Mouse (Mus musculus): ENCODE measurements around the gene Krt25. TPM values are rescaled to one million over a fixed set of nuclear protein-coding genes. Genes with fewer than 3 reads are reported as not detected.

Krt25 gene
- polyA plus RNA-seq, 1 experiment from 2014 or later: not detected

- H3K27me3 ChIP-seq (ENCODE audit: poor library complexity, severe bottlenecking): no peaks in the 10 kb centered on the region
- 78% methylated on average over 8 of the region's 8 CpGs for WGBS
- DNase-seq (ENCODE audit: extremely low spot score, low spot score): no peak
- H3K4me1 ChIP-seq: no peaks in the 10 kb centered on the region
- H3K36me3 ChIP-seq (replicated peaks): no peaks in the 10 kb centered on the region
- H3K4me3 ChIP-seq: no peak overlapping the region
- no peaks in the 10 kb centered on the region for H3K9me3 ChIP-seq
- no peak overlapping the region for H3K27ac ChIP-seq
Measured at GRCm38 (mm10) chr11:99316543-99316942, 6.2 kb downstream of the Krt25 start.

GRCm38 (mm10) chr11:99314594-99314993 lies 8.2 kb downstream of the Krt25 start:
- no peaks in the 10 kb centered on the region for H3K36me3 ChIP-seq (replicated peaks)
- no peaks in the 10 kb centered on the region for H3K9me3 ChIP-seq
- no peaks in the 10 kb centered on the region for H3K27me3 ChIP-seq (ENCODE audit: poor library complexity, severe bottlenecking)
- 89% methylated on average over 2 of the region's 2 CpGs for WGBS
- no peaks in the 10 kb centered on the region for H3K4me1 ChIP-seq
- no peak overlapping the region for H3K4me3 ChIP-seq
- no peak overlapping the region for H3K27ac ChIP-seq
- no peak for DNase-seq (ENCODE audit: extremely low spot score, low spot score)

- no peaks in the 10 kb centered on the region for H3K36me3 ChIP-seq (replicated peaks)
- 84% methylated on average over 1 of the region's 1 CpGs for WGBS
- DNase-seq (ENCODE audit: extremely low spot score, low spot score): no peak
- no peaks in the 10 kb centered on the region for H3K9me3 ChIP-seq
- no peaks in the 10 kb centered on the region for H3K27me3 ChIP-seq (ENCODE audit: poor library complexity, severe bottlenecking)
- H3K27ac ChIP-seq: no peak overlapping the region
- no peaks in the 10 kb centered on the region for H3K4me1 ChIP-seq
- H3K4me3 ChIP-seq: no peak overlapping the region
Measured at GRCm38 (mm10) chr11:99310882-99311281, 11.9 kb downstream of the Krt25 start.

- H3K36me3 ChIP-seq (replicated peaks): no peaks in the 10 kb centered on the region
- no peaks in the 10 kb centered on the region for H3K4me1 ChIP-seq
- H3K27me3 ChIP-seq (ENCODE audit: poor library complexity, severe bottlenecking): no peaks in the 10 kb centered on the region
- 50% methylated on average over 2 of the region's 2 CpGs for WGBS
- H3K9me3 ChIP-seq: 0 out of 2 replicates have a peak, but pooled peaks cover 2% of the 10 kb centered on the region
- no peak overlapping the region for H3K4me3 ChIP-seq
- H3K27ac ChIP-seq: no peak overlapping the region
- peak; percentile 53 for DNase-seq (ENCODE audit: extremely low spot score, low spot score)
Measured at GRCm38 (mm10) chr11:99307579-99307978, 15.2 kb downstream of the Krt25 start.

- no peaks in the 10 kb centered on the region for H3K27me3 ChIP-seq (ENCODE audit: poor library complexity, severe bottlenecking)
- 72% methylated on average over 5 of the region's 5 CpGs for WGBS
Measured at GRCm38 (mm10) chr11:99295039-99295438, 27.7 kb downstream of the Krt25 start.

GRCm38 (mm10) chr11:99292846-99293245 lies 29.9 kb downstream of the Krt25 start:
- Histone ChIP-seq H3K9me3 (no peaks in the 10 kb centered on the region), H3K27me3 (ENCODE audit: poor library complexity, severe bottlenecking) (no peaks in the 10 kb centered on the region), H3K27ac (no peak overlapping the region), H3K36me3 (replicated peaks) (no peaks in the 10 kb centered on the region), H3K4me1 (no peaks in the 10 kb centered on the region), H3K4me3 (no peak overlapping the region)
- WGBS: 65% methylated on average over 5 of the region's 5 CpGs
- DNase-seq (ENCODE audit: extremely low spot score, low spot score): peak; percentile 23

More at GRCm38 (mm10) chr11:99295039-99295438, 27.7 kb downstream of the Krt25 start:
- no peaks in the 10 kb centered on the region for H3K36me3 ChIP-seq (replicated peaks)
- H3K9me3 ChIP-seq: no peaks in the 10 kb centered on the region
- no peak overlapping the region for H3K27ac ChIP-seq
- H3K4me3 ChIP-seq: no peak overlapping the region
- no peak for DNase-seq (ENCODE audit: extremely low spot score, low spot score)
- H3K4me1 ChIP-seq: no peaks in the 10 kb centered on the region

GRCm38 (mm10) chr11:99284833-99285312 lies 37.9 kb downstream of the Krt25 start, which contains the start of gene Krt24:
Krt24 (minus strand) TSS chr11:99285262.
- H3K27ac ChIP-seq: no peak within 1 kb of the TSS
- H3K27me3 ChIP-seq (ENCODE audit: poor library complexity, severe bottlenecking): no peaks in the 10 kb centered on the region
- no peaks in the 10 kb centered on the region for H3K9me3 ChIP-seq
- H3K4me3 ChIP-seq: no peak within 1 kb of the TSS
- H3K36me3 ChIP-seq (replicated peaks): no peaks in the 10 kb centered on the region
- WGBS: 55% methylated on average over 11 of the region's 11 CpGs
- peaks cover 4% of the 10 kb centered on the region; the same call in 1 of the 2 replicates for H3K4me1 ChIP-seq
- no peak for DNase-seq (ENCODE audit: extremely low spot score, low spot score)

- 85% methylated on average over 5 of the region's 5 CpGs for WGBS
- H3K36me3 ChIP-seq (replicated peaks): no peaks in the 10 kb centered on the region
- H3K9me3 ChIP-seq: no peaks in the 10 kb centered on the region
- peaks cover 4% of the 10 kb centered on the region; the same call in 1 of the 2 replicates for H3K4me1 ChIP-seq
- H3K4me3 ChIP-seq: no peak overlapping the region
- H3K27me3 ChIP-seq (ENCODE audit: poor library complexity, severe bottlenecking): no peaks in the 10 kb centered on the region
- no peak overlapping the region for H3K27ac ChIP-seq
- DNase-seq (ENCODE audit: extremely low spot score, low spot score): no peak
Measured at GRCm38 (mm10) chr11:99284011-99284410, 38.7 kb downstream of the Krt25 start.

- H3K9me3 ChIP-seq: no peaks in the 10 kb centered on the region
- 56% methylated on average over 4 of the region's 4 CpGs for WGBS
Measured at GRCm38 (mm10) chr11:99283334-99283733, 39.4 kb downstream of the Krt25 start.

GRCm38 (mm10) chr11:99281116-99281515 lies 41.6 kb downstream of the Krt25 start:
- Histone ChIP-seq H3K27ac (no peak overlapping the region), H3K27me3 (ENCODE audit: poor library complexity, severe bottlenecking) (no peaks in the 10 kb centered on the region), H3K9me3 (no peaks in the 10 kb centered on the region), H3K4me1 (peaks cover 4% of the 10 kb centered on the region; the same call in 1 of the 2 replicates), H3K36me3 (replicated peaks) (no peaks in the 10 kb centered on the region), H3K4me3 (no peak overlapping the region)
- 75% methylated on average over 9 of the region's 9 CpGs for WGBS
- no peak for DNase-seq (ENCODE audit: extremely low spot score, low spot score)

More at GRCm38 (mm10) chr11:99283334-99283733, 39.4 kb downstream of the Krt25 start:
- DNase-seq (ENCODE audit: extremely low spot score, low spot score): no peak
- Histone ChIP-seq H3K27me3 (ENCODE audit: poor library complexity, severe bottlenecking) (no peaks in the 10 kb centered on the region), H3K27ac (no peak overlapping the region), H3K4me3 (no peak overlapping the region), H3K36me3 (replicated peaks) (no peaks in the 10 kb centered on the region), H3K4me1 (peaks cover 4% of the 10 kb centered on the region; the same call in 1 of the 2 replicates)

GRCm38 (mm10) chr11:99279986-99280385 lies 42.8 kb downstream of the Krt25 start:
- no peak overlapping the region for H3K4me3 ChIP-seq
- 86% methylated on average over 5 of the region's 5 CpGs for WGBS

GRCm38 (mm10) chr11:99276786-99277185 lies 46.0 kb downstream of the Krt25 start:
- Histone ChIP-seq H3K27me3 (ENCODE audit: poor library complexity, severe bottlenecking) (no peaks in the 10 kb centered on the region), H3K4me3 (no peak overlapping the region), H3K9me3 (no peaks in the 10 kb centered on the region), H3K4me1 (no peaks in the 10 kb centered on the region), H3K27ac (no peak overlapping the region), H3K36me3 (replicated peaks) (no peaks in the 10 kb centered on the region)
- no peak for DNase-seq (ENCODE audit: extremely low spot score, low spot score)
- WGBS: 78% methylated on average over 7 of the region's 7 CpGs

More at GRCm38 (mm10) chr11:99279986-99280385, 42.8 kb downstream of the Krt25 start:
- no peaks in the 10 kb centered on the region for H3K36me3 ChIP-seq (replicated peaks)
- H3K27ac ChIP-seq: no peak overlapping the region
- H3K4me1 ChIP-seq: peaks cover 3% of the 10 kb centered on the region; the same call in 1 of the 2 replicates
- no peaks in the 10 kb centered on the region for H3K9me3 ChIP-seq
- no peak for DNase-seq (ENCODE audit: extremely low spot score, low spot score)
- no peaks in the 10 kb centered on the region for H3K27me3 ChIP-seq (ENCODE audit: poor library complexity, severe bottlenecking)

GRCm38 (mm10) chr11:99275624-99276023 lies 47.1 kb downstream of the Krt25 start:
- Histone ChIP-seq H3K4me3 (no peak overlapping the region), H3K36me3 (replicated peaks) (no peaks in the 10 kb centered on the region), H3K27me3 (ENCODE audit: poor library complexity, severe bottlenecking) (no peaks in the 10 kb centered on the region), H3K4me1 (no peaks in the 10 kb centered on the region), H3K9me3 (no peaks in the 10 kb centered on the region), H3K27ac (no peak overlapping the region)
- 84% methylated on average over 6 of the region's 6 CpGs for WGBS
- DNase-seq (ENCODE audit: extremely low spot score, low spot score): no peak

Measured in forebrain, embryonic 10.5 days (tissue).